Mouse (Mus musculus): Measurements from ENCODE around the gene Myo16.

The Myo16 gene

GRCm38 (mm10) chr8:10153611-10154438 is at the start of gene Myo16:
Gene Myo16 (plus strand): TSS chr8:10153911.
- peak; percentile 10 for DNase-seq

- no peak for DNase-seq
These were observed 45.0 kb upstream of the Myo16 start for GRCm38 (mm10) chr8:10108516-10109271.

GRCm38 (mm10) chr8:10122749-10123148 is 31.0 kb upstream of the Myo16 start:
- no peak for DNase-seq

- no peak for DNase-seq
These were observed 30.3 kb upstream of the Myo16 start for GRCm38 (mm10) chr8:10123412-10123811.

- no peak for DNase-seq
These were observed 28.0 kb upstream of the Myo16 start for GRCm38 (mm10) chr8:10125684-10126083.

GRCm38 (mm10) chr8:10130513-10131414 is 22.9 kb upstream of the Myo16 start:
- no peak for DNase-seq

GRCm38 (mm10) chr8:10139536-10139935 is 14.2 kb upstream of the Myo16 start:
- peak; percentile 8 for DNase-seq

GRCm38 (mm10) chr8:10143961-10144360 is 9.8 kb upstream of the Myo16 start:
- no peak for DNase-seq

GRCm38 (mm10) chr8:10151692-10152247 is 1.9 kb upstream of the Myo16 start:
- no peak for DNase-seq

GRCm38 (mm10) chr8:10154439-10154745 is 681 bp downstream of the Myo16 start:
- no peak for DNase-seq

GRCm38 (mm10) chr8:10155075-10155474 is 1.4 kb downstream of the Myo16 start:
- no peak for DNase-seq

- no peak for DNase-seq
These were observed 7.4 kb downstream of the Myo16 start for GRCm38 (mm10) chr8:10161106-10161505.

- DNase-seq = no peak
These were observed 11.2 kb downstream of the Myo16 start for GRCm38 (mm10) chr8:10164959-10165358.

- DNase-seq = no peak
These were observed 14.6 kb downstream of the Myo16 start for GRCm38 (mm10) chr8:10168326-10168725.

- DNase-seq = no peak
These were observed 16.2 kb downstream of the Myo16 start for GRCm38 (mm10) chr8:10169894-10170293.

- DNase-seq = no peak
These were observed 17.6 kb downstream of the Myo16 start for GRCm38 (mm10) chr8:10171321-10171720.

- DNase-seq = no peak
These were observed 18.6 kb downstream of the Myo16 start for GRCm38 (mm10) chr8:10172278-10172677.

GRCm38 (mm10) chr8:10173033-10173747 is 19.5 kb downstream of the Myo16 start:
- DNase-seq = no peak

- no peak for DNase-seq
These were observed 20.6 kb downstream of the Myo16 start for GRCm38 (mm10) chr8:10174201-10174840.

GRCm38 (mm10) chr8:10174841-10175680 is 21.4 kb downstream of the Myo16 start:
- DNase-seq = no peak

- DNase-seq = no peak
These were observed 22.3 kb downstream of the Myo16 start for GRCm38 (mm10) chr8:10175976-10176375.
